Mouse (Mus musculus) kidney, embryonic 16.5 days (tissue): Measurements from ENCODE around the gene Fbxw4. TPM values are rescaled to one million over a fixed set of nuclear protein-coding genes. Genes with fewer than 3 reads are reported as not detected.

ENCODE experiments used
- ATAC-seq: fragments of 200-750 bp; cut with Nextera tagmentation; 2 replicates; pipeline ENCODE4 v1.8.0; 2017; ENCODE audit warnings: moderate TSS enrichment; ENCODE audit not compliant: low FRiP score, low TSS enrichment
- H3K27ac ChIP-seq: fragments of 300-500 bp; sonication (generic); 2 replicates; pipeline ENCODE4 v1.5.1; 2014; ENCODE audit warnings: low read length
- H3K27me3 ChIP-seq: fragments of 300-500 bp; sonication (generic); 2 replicates; pipeline ENCODE4 v1.6.1; 2014; ENCODE audit warnings: low read length, control low read depth, mixed read lengths; ENCODE audit not compliant: insufficient read depth
- H3K36me3 ChIP-seq: fragments of 300-500 bp; sonication (generic); 2 replicates; pipeline ENCODE4 v1.6.1; 2014; ENCODE audit warnings: low read length, control low read depth, mixed read lengths; ENCODE audit not compliant: insufficient read depth
- H3K4me1 ChIP-seq: fragments of 300-500 bp; sonication (generic); 2 replicates; pipeline ENCODE4 v1.6.1; 2014; ENCODE audit warnings: low read length, control low read depth, mixed read lengths; ENCODE audit not compliant: insufficient read depth
- H3K4me2 ChIP-seq: fragments of 300-500 bp; sonication (generic); replicated peaks from 2 replicates; pipeline ENCODE4 v1.6.1; 2014; ENCODE audit warnings: low read depth, low read length
- H3K4me3 ChIP-seq: fragments of 300-500 bp; sonication (generic); 2 replicates; pipeline ENCODE4 v1.5.1; 2014; ENCODE audit warnings: mild to moderate bottlenecking, low read length
- H3K9ac ChIP-seq: fragments of 300-500 bp; sonication (generic); replicated peaks from 2 replicates; pipeline ENCODE4 v1.6.1; 2014; ENCODE audit warnings: low read length
- H3K9me3 ChIP-seq: fragments of 300-500 bp; sonication (generic); 2 replicates; pipeline ENCODE4 v1.6.1; 2016; ENCODE audit warnings: low read length, control low read depth
- WGBS: fragments of 180-500 bp; shearing (Covaris S2); extraction: QIAGEN DNeasy Blood & Tissue Kit; methylation state at CpG from one replicate; pipeline ENCODE4 v1.1.7; 2014; 5-methylcytosine and 5-hydroxymethylcytosine counted together
- polyA plus RNA-seq: library from polyadenylated mRNA; unstranded; fragments of >200 nt; fragmentation: Nextera tagmentation; extraction: Ambion mirVana; gene quantifications from 2 replicates; pipeline ENCODE4 v1.2.1, GENCODE M21; 2015

Fbxw4 gene
- polyA plus RNA-seq, 1 experiment from 2014 or later, result 7.9 TPM

GRCm38 (mm10) chr19:45577141-45577750 lies 82.9 kb downstream of the Fbxw4 start:
- Histone ChIP-seq H3K36me3 (peaks cover 26% of the 10 kb centered on the region), H3K27ac (no peak overlapping the region), H3K4me1 (peaks cover 36% of the 10 kb centered on the region), H3K9ac (no peak overlapping the region), H3K4me3 (no peak overlapping the region), H3K9me3 (no peaks in the 10 kb centered on the region), H3K4me2 (no peak overlapping the region), H3K27me3 (no peaks in the 10 kb centered on the region)
- WGBS, result 67% methylated on average over 14 of the region's 14 CpGs
- no peak for ATAC-seq

GRCm38 (mm10) chr19:45575632-45576001 lies 84.5 kb downstream of the Fbxw4 start:
- H3K4me2 ChIP-seq, result no peak overlapping the region
- H3K4me1 ChIP-seq, result peaks cover 30% of the 10 kb centered on the region
- no peak for ATAC-seq
- no peak overlapping the region for H3K27ac ChIP-seq
- H3K9me3 ChIP-seq, result no peaks in the 10 kb centered on the region
- H3K27me3 ChIP-seq, result no peaks in the 10 kb centered on the region
- 22% methylated on average over 8 of the region's 8 CpGs for whole genome bisulfite sequencing
- H3K4me3 ChIP-seq, result no peak overlapping the region
- no peak overlapping the region for H3K9ac ChIP-seq
- peaks cover 32% of the 10 kb centered on the region for H3K36me3 ChIP-seq

GRCm38 (mm10) chr19:45574941-45575631 lies 85.0 kb downstream of the Fbxw4 start:
- Histone ChIP-seq H3K4me2 (no peak overlapping the region), H3K27me3 (no peaks in the 10 kb centered on the region), H3K9ac (no peak overlapping the region), H3K4me1 (peaks cover 27% of the 10 kb centered on the region), H3K36me3 (peaks cover 32% of the 10 kb centered on the region), H3K4me3 (no peak overlapping the region), H3K27ac (no peak overlapping the region), H3K9me3 (no peaks in the 10 kb centered on the region)
- no peak for ATAC-seq
- WGBS, result 47% methylated on average over 19 of the region's 19 CpGs

GRCm38 (mm10) chr19:45574339-45574898 lies 85.7 kb downstream of the Fbxw4 start:
- no peak overlapping the region for H3K4me2 ChIP-seq
- WGBS, result 76% methylated on average over 7 of the region's 7 CpGs
- no peak overlapping the region for H3K4me3 ChIP-seq
- H3K9ac ChIP-seq, result no peak overlapping the region
- ATAC-seq, result no peak
- H3K27ac ChIP-seq, result no peak overlapping the region
- H3K36me3 ChIP-seq, result peaks cover 30% of the 10 kb centered on the region
- H3K9me3 ChIP-seq, result no peaks in the 10 kb centered on the region
- no peaks in the 10 kb centered on the region for H3K27me3 ChIP-seq
- H3K4me1 ChIP-seq, result peaks cover 29% of the 10 kb centered on the region

GRCm38 (mm10) chr19:45573861-45574267 lies 86.2 kb downstream of the Fbxw4 start:
- no peaks in the 10 kb centered on the region for H3K27me3 ChIP-seq
- H3K4me1 ChIP-seq, result peaks cover 29% of the 10 kb centered on the region
- H3K4me2 ChIP-seq, result no peak overlapping the region
- ATAC-seq, result peak; percentile 59; the same call in 1 of the 2 replicates
- peaks cover 25% of the 10 kb centered on the region for H3K36me3 ChIP-seq
- H3K4me3 ChIP-seq, result no peak overlapping the region
- H3K9ac ChIP-seq, result no peak overlapping the region
- H3K27ac ChIP-seq, result no peak overlapping the region
- 17% methylated on average over 6 of the region's 6 CpGs for whole genome bisulfite sequencing
- no peaks in the 10 kb centered on the region for H3K9me3 ChIP-seq

- H3K36me3 ChIP-seq, result peaks cover 17% of the 10 kb centered on the region
- H3K9ac ChIP-seq, result no peak overlapping the region
- no peak overlapping the region for H3K4me3 ChIP-seq
- H3K27me3 ChIP-seq, result no peaks in the 10 kb centered on the region
- H3K4me1 ChIP-seq, result peaks cover 29% of the 10 kb centered on the region
- H3K27ac ChIP-seq, result no peak overlapping the region
- H3K9me3 ChIP-seq, result no peaks in the 10 kb centered on the region
- ATAC-seq, result no peak
- WGBS, result 77% methylated on average over 6 of the region's 6 CpGs
- no peak overlapping the region for H3K4me2 ChIP-seq
Observed at GRCm38 (mm10) chr19:45573033-45573432, 87.1 kb downstream of the Fbxw4 start.

GRCm38 (mm10) chr19:45567367-45567766 lies 92.7 kb downstream of the Fbxw4 start:
- no peak for ATAC-seq
- no peaks in the 10 kb centered on the region for H3K27me3 ChIP-seq
- no peak overlapping the region for H3K4me3 ChIP-seq
- H3K36me3 ChIP-seq, result peaks cover 7% of the 10 kb centered on the region
- H3K9ac ChIP-seq, result no peak overlapping the region
- 57% methylated on average over 14 of the region's 14 CpGs for WGBS
- no peak overlapping the region for H3K27ac ChIP-seq
- H3K4me1 ChIP-seq, result peaks cover 25% of the 10 kb centered on the region
- H3K4me2 ChIP-seq, result no peak overlapping the region
- no peaks in the 10 kb centered on the region for H3K9me3 ChIP-seq

- Histone ChIP-seq H3K36me3 (no peaks in the 10 kb centered on the region), H3K4me1 (peaks cover 30% of the 10 kb centered on the region), H3K27ac (no peak overlapping the region), H3K4me2 (no peak overlapping the region), H3K9ac (no peak overlapping the region), H3K27me3 (no peaks in the 10 kb centered on the region), H3K4me3 (no peak overlapping the region), H3K9me3 (no peaks in the 10 kb centered on the region)
- no peak for ATAC-seq
- WGBS, result 40% methylated on average over 15 of the region's 15 CpGs
Observed at GRCm38 (mm10) chr19:45565925-45566715, 94.0 kb downstream of the Fbxw4 start.

- no peaks in the 10 kb centered on the region for H3K27me3 ChIP-seq
- H3K27ac ChIP-seq, result peak within 1 kb of the TSS; percentile 51
- H3K9ac ChIP-seq, result peak within 1 kb of the TSS; percentile 72
- 0% methylated on average over 35 of the region's 35 CpGs for WGBS
- peaks cover 16% of the 10 kb centered on the region for H3K4me1 ChIP-seq
- H3K36me3 ChIP-seq, result peaks cover 9% of the 10 kb centered on the region
- H3K4me3 ChIP-seq, result peak within 1 kb of the TSS; percentile 84
- peak within 1 kb of the TSS; percentile 70 for H3K4me2 ChIP-seq
- H3K9me3 ChIP-seq, result no peaks in the 10 kb centered on the region
- peak; percentile 88 for ATAC-seq
Observed at GRCm38 (mm10) chr19:45560153-45560890, 99.8 kb downstream of the Fbxw4 start, which contains the start of the genes Poll and Gm17018. Gene Poll, minus strand, starts transcription at chr19:45560531. Gene Gm17018, plus strand, starts transcription at chr19:45560615.
